Mouse (Mus musculus) heart, postnatal 0 days (tissue): ENCODE results near the gene Fastkd3.

ENCODE experiments used
- CTCF ChIP-seq: IDR thresholded peaks from 2 replicates; pipeline ENCODE4 v1.5.1; 2016; ENCODE audit warnings: antibody characterized with exemption, control low read depth, low read depth
- EP300 ChIP-seq: IDR thresholded peaks from 2 replicates; pipeline ENCODE4 v1.6.1; 2016; ENCODE audit warnings: antibody characterized with exemption, low read depth

GRCm38 (mm10) chr13:68605689-68606126 is 23.7 kb downstream of the Fastkd3 start:
- TF ChIP-seq CTCF = no peak
- no peak for TF ChIP-seq EP300
